Mouse (Mus musculus) retina, postnatal 7 days (tissue): ENCODE data around the gene Fam192a.

Source experiments
- DNase-seq: peaks from one replicate; pipeline ENCODE4 v3.0.0-alpha.2; 2012; ENCODE audit warnings: low read depth, low spot score

The Fam192a gene

GRCm38 (mm10) chr8:94532525-94532872 lies 69.3 kb downstream of the Fam192a start:
- DNase-seq = no peak

GRCm38 (mm10) chr8:94532000-94532399 lies 69.8 kb downstream of the Fam192a start:
- no peak for DNase-seq

GRCm38 (mm10) chr8:94530643-94531042 lies 71.2 kb downstream of the Fam192a start:
- DNase-seq = no peak

DNA sequence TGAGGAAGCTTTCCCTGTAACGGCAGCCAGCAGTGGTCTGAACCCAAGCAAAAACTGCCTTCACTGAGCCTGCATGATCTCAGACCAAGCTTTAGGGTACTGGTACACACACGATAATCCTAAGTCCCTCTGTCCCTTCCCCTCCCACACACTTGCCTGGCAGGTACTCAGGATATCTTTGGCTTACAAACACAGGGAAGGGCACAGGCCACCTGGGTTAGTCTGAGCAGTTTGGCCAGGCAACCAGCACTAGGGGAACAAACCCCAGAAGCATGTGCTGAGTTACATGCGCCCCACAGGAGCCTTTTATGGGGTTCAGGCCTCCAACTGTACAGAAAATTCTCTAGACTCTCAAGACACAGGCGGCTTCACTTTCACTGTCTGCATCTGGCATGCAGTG lies 71.9 kb downstream of the Fam192a start:
- no peak for DNase-seq

DNA sequence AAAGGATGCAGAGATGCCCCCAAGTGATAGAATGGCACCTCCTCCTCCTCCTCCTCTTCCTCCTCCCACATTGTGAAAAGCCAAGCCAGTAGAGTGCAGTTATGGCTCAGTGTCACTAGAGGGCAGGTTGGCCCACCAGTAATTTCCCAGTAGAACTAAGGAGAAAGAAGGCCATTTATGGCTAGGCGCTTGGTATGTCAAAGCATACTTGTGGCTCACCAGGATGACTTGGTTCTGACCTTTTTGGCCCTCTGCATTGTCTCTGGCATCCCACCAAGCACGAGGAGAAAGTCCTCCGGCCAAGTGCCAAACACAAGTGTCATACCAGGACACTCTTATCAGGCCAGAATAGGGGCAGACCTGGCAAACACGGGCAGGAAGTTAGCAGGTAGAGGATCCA lies 73.6 kb downstream of the Fam192a start:
- no peak for DNase-seq

DNA sequence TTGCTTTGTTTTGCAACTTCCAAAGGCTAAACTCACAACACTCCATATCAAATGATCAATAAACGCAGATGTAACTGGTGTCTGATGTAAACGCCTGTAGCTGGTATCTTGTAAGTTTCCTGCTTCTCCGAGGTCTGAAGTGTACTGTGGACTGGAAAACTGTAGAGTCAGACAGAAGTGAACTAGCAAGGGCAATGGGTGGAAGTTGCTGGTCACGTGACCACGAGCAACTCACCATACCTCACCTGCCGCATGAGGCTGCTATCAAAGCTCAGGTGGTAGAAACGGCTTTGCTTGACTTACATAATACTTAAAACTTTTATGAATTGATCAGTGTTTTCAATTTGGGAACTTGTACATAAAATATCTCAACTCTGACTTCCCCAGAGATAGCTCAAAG lies 74.6 kb downstream of the Fam192a start:
- no peak for DNase-seq

- DNase-seq = no peak
These were observed 77.2 kb downstream of the Fam192a start for GRCm38 (mm10) chr8:94524554-94524953.
